ENCODE assay signal across 8 mouse cellular contexts in genomic region chr3:89454401-89455177, GRCm38 (mm10). TPM values are rescaled to one million over a fixed set of nuclear protein-coding genes. Genes with fewer than 3 reads are reported as not detected.
DNase-seq lines count a peak whose midpoint lies in the region; ATAC-seq and TF ChIP-seq lines count a peak whose summit lies in the region.

Gene Pmvk, plus strand, starts transcription at chr3:89454541.

- WGBS in heart, embryonic 11.5 days (ENCODE audit: insufficient replicate concordance): 54% methylated on average over 10 of the region's 10 CpGs
- 61% methylated on average over 10 of the region's 10 CpGs for WGBS in large intestine, adult 2 months
- 61% methylated on average over 10 of the region's 10 CpGs for WGBS in midbrain, embryonic 12.5 days

- no peak within 1 kb of the TSS for H3K27ac ChIP-seq in heart, embryonic 11.5 days (ENCODE audit: low read depth, low read length)
- no peak within 1 kb of the TSS for H3K27ac ChIP-seq in cortical plate, adult 2 months (ENCODE audit: insufficient read depth, low read length)
- H3K27ac ChIP-seq in midbrain, embryonic 12.5 days (replicated peaks): no peak within 1 kb of the TSS

- no peak within 1 kb of the TSS for H3K9ac ChIP-seq in heart, embryonic 11.5 days (ENCODE audit: low read depth, low read length)
- H3K9ac ChIP-seq in midbrain, embryonic 12.5 days (replicated peaks): no peak within 1 kb of the TSS

- DNase-seq in heart, adult 18-20 months: no peak
- DNase-seq in large intestine, adult 2 months (ENCODE audit: low read depth, low spot score): no peak
- no peak for DNase-seq in embryo, embryonic 10.5 days (ENCODE audit: low spot score)

- no peaks in the 10 kb centered on the region for H3K79me2 ChIP-seq in C2C12 (ENCODE audit: control insufficient read depth, insufficient read depth)

- H3K27me3 ChIP-seq in heart, embryonic 11.5 days (ENCODE audit: control insufficient read depth, insufficient read depth, low read length): no peaks in the 10 kb centered on the region
- H3K27me3 ChIP-seq in C2C12 (ENCODE audit: control insufficient read depth, insufficient read depth, insufficient read length): no peaks in the 10 kb centered on the region
- H3K27me3 ChIP-seq in midbrain, embryonic 12.5 days: no peaks in the 10 kb centered on the region

- H3K79me3 ChIP-seq in C2C12 (ENCODE audit: low read depth): no peaks in the 10 kb centered on the region

- no peak within 1 kb of the TSS for H3K4me3 ChIP-seq in heart, embryonic 11.5 days (ENCODE audit: low read depth, low read length)
- no peak within 1 kb of the TSS for H3K4me3 ChIP-seq in C2C12 (ENCODE audit: insufficient read depth, poor library complexity, severe bottlenecking)
- H3K4me3 ChIP-seq in cortical plate, adult 2 months (ENCODE audit: insufficient read depth, low read length): no peak within 1 kb of the TSS
- H3K4me3 ChIP-seq in midbrain, embryonic 12.5 days: no peak within 1 kb of the TSS

- no peaks in the 10 kb centered on the region for H3K36me3 ChIP-seq in heart, embryonic 11.5 days (ENCODE audit: control insufficient read depth, insufficient read depth, low read length)
- H3K36me3 ChIP-seq in C2C12 (ENCODE audit: control insufficient read depth, insufficient read depth): no peaks in the 10 kb centered on the region
- H3K36me3 ChIP-seq in midbrain, embryonic 12.5 days: no peaks in the 10 kb centered on the region

- no peak for TF ChIP-seq CTCF in C2C12 (IDR thresholded peaks at IDR 0.05; ENCODE audit: control insufficient read depth, insufficient read depth, insufficient read length)
- TF ChIP-seq CTCF in cortical plate, adult 2 months (IDR thresholded peaks at IDR 0.05; ENCODE audit: extremely low read depth, insufficient read depth, low read length): no peak

- no peaks in the 10 kb centered on the region for H3K9me3 ChIP-seq in heart, embryonic 11.5 days (replicated peaks; ENCODE audit: control insufficient read depth, low read length)
- H3K9me3 ChIP-seq in midbrain, embryonic 12.5 days: no peaks in the 10 kb centered on the region

- H3K4me2 ChIP-seq in heart, embryonic 11.5 days: no peak within 1 kb of the TSS
- H3K4me2 ChIP-seq in midbrain, embryonic 12.5 days (replicated peaks): no peak within 1 kb of the TSS

- peaks cover 27% of the 10 kb centered on the region for H3K4me1 ChIP-seq in heart, embryonic 11.5 days (ENCODE audit: control insufficient read depth, insufficient read depth, low read length)
- H3K4me1 ChIP-seq in cortical plate, adult 2 months (ENCODE audit: control insufficient read depth, insufficient read depth, low read length): no peaks in the 10 kb centered on the region; the same call in 1 of the 2 replicates
- H3K4me1 ChIP-seq in midbrain, embryonic 12.5 days: peaks cover 5% of the 10 kb centered on the region; the same call in 1 of the 2 replicates

- no peak for ATAC-seq in heart, embryonic 11.5 days (replicated peaks; ENCODE audit: insufficient number of reproducible peaks, low FRiP score, low TSS enrichment)
- no peak for ATAC-seq in midbrain, embryonic 12.5 days (ENCODE audit: low FRiP score, low read depth)
- ATAC-seq in erythroblast, adult 5-6 weeks (replicated peaks; ENCODE audit: low FRiP score, poor library complexity, severe bottlenecking): no peak

- H3ac ChIP-seq in C2C12 (ENCODE audit: control insufficient read depth, insufficient read length, low read depth): no peak within 1 kb of the TSS

- TF ChIP-seq POLR2A in cortical plate, adult 2 months (IDR thresholded peaks at IDR 0.05; ENCODE audit: extremely low read depth, insufficient read depth, low read length): no peak

TF ChIP-seq in C2C12, 6 proteins besides CTCF, POLR2A, EP300 and RAD21:
- no peak for TF ChIP-seq FOSL1 (IDR thresholded peaks at IDR 0.05; ENCODE audit: insufficient read depth, low read length, poor library complexity, severe bottlenecking)

RNA-seq across cellular contexts. Expression of gene Pmvk, which starts in this region (rescaled TPM):
- 50.4 and 57.2 TPM in 2 replicates for polyA plus RNA-seq in heart, embryonic 11.5 days (2014; fragmentation: Nextera tagmentation; extraction: Ambion mirVana)
- 1 to 10 TPM; 8.4 to 8.8 TPM for total RNA-seq in heart, adult 18-20 months (2021)
- 36.6 TPM for polyA plus RNA-seq in C2C12 (2012; fragmentation: generic; extraction: Trizol)
- 71.8 and 71.9 TPM in 2 replicates for polyA plus RNA-seq in cortical plate, adult 2 months (2012; rRNA removed)
- 31.6 and 34.8 TPM in 2 replicates for polyA plus RNA-seq in large intestine, adult 2 months (2012; rRNA removed)
- 73.7 and 77.9 TPM in 2 replicates for polyA plus RNA-seq in midbrain, embryonic 12.5 days (2016; fragmentation: Nextera tagmentation; extraction: Ambion mirVana)
- total RNA-seq in erythroblast, adult 5-6 weeks (2015; ENCODE audit: low replicate concordance): 5.4 and 8.1 TPM in 2 replicates
- 6.6 and 10.1 TPM in 2 replicates for total RNA-seq in erythroblast, adult 5-6 weeks (2017; ENCODE audit: low replicate concordance)
